Mouse (Mus musculus): ENCODE results near the gene Sox5. TPM values are rescaled to one million over a fixed set of nuclear protein-coding genes. Genes with fewer than 3 reads are reported as not detected.
A peak's percentile ranks its signal among the peaks of the same experiment; 100 is the strongest.

Sox5 gene
- total and polyA plus RNA-seq, 2 experiments from 2014 or later, result 26.2 to 32.9 TPM

- WGBS, result 74% methylated on average over 7 of the region's 7 CpGs
- ATAC-seq, result no peak
- no peaks in the 10 kb centered on the region for H3K4me1 ChIP-seq (ENCODE audit: insufficient read depth, low read length)
These were observed 154.2 kb downstream of the Sox5 start for GRCm38 (mm10) chr6:144627539-144628115.

GRCm38 (mm10) chr6:144621089-144621769, 160.5 kb downstream of the Sox5 start:
- Histone ChIP-seq H3K4me2 (ENCODE audit: low read depth, low read length) (no peak overlapping the region), H3K9me3 (ENCODE audit: low read length) (no peaks in the 10 kb centered on the region), H3K27ac (no peak overlapping the region), H3K4me1 (ENCODE audit: insufficient read depth, low read length) (no peaks in the 10 kb centered on the region), H3K36me3 (ENCODE audit: insufficient read depth, low read length) (no peaks in the 10 kb centered on the region), H3K9ac (replicated peaks; ENCODE audit: low read length) (no peak overlapping the region), H3K27me3 (ENCODE audit: insufficient read depth, low read length) (no peaks in the 10 kb centered on the region), H3K4me3 (ENCODE audit: low read length) (no peak overlapping the region)
- DNase-seq (ENCODE audit: low spot score) (no peak), ATAC-seq (no peak)
- no peak for TF ChIP-seq CTCF (IDR thresholded peaks at IDR 0.05; ENCODE audit: low read depth)
- WGBS, result 63% methylated on average over 3 of the region's 3 CpGs

More at GRCm38 (mm10) chr6:144627539-144628115, 154.2 kb downstream of the Sox5 start:
- no peak for TF ChIP-seq CTCF (IDR thresholded peaks at IDR 0.05; ENCODE audit: low read depth)
- Histone ChIP-seq H3K4me3 (ENCODE audit: low read length) (no peak overlapping the region), H3K36me3 (ENCODE audit: insufficient read depth, low read length) (no peaks in the 10 kb centered on the region), H3K27me3 (ENCODE audit: insufficient read depth, low read length) (no peaks in the 10 kb centered on the region), H3K27ac (no peak overlapping the region), H3K9ac (replicated peaks; ENCODE audit: low read length) (no peak overlapping the region), H3K4me2 (ENCODE audit: low read depth, low read length) (no peak overlapping the region), H3K9me3 (ENCODE audit: low read length) (no peaks in the 10 kb centered on the region)
- DNase-seq (ENCODE audit: low spot score), result no peak

GRCm38 (mm10) chr6:144611383-144611791, 170.4 kb downstream of the Sox5 start:
- no peaks in the 10 kb centered on the region for H3K4me1 ChIP-seq (ENCODE audit: insufficient read depth, low read length)
- TF ChIP-seq CTCF (IDR thresholded peaks at IDR 0.05; ENCODE audit: low read depth), result no peak
- no peaks in the 10 kb centered on the region for H3K27me3 ChIP-seq (ENCODE audit: insufficient read depth, low read length)
- ATAC-seq (peak; percentile 59; the same call in 1 of the 2 replicates), DNase-seq (ENCODE audit: low spot score) (peak; percentile 65)
- H3K9ac ChIP-seq (replicated peaks; ENCODE audit: low read length), result no peak overlapping the region
- 15% methylated on average over 4 of the region's 4 CpGs for WGBS
- H3K27ac ChIP-seq, result no peak overlapping the region
- no peak overlapping the region for H3K4me3 ChIP-seq (ENCODE audit: low read length)
- H3K4me2 ChIP-seq (ENCODE audit: low read depth, low read length), result no peak overlapping the region
- H3K9me3 ChIP-seq (ENCODE audit: low read length), result no peaks in the 10 kb centered on the region
- no peaks in the 10 kb centered on the region for H3K36me3 ChIP-seq (ENCODE audit: insufficient read depth, low read length)

- H3K4me3 ChIP-seq (ENCODE audit: low read length), result no peak overlapping the region
- no peak overlapping the region for H3K9ac ChIP-seq (replicated peaks; ENCODE audit: low read length)
- no peak for ATAC-seq
- TF ChIP-seq CTCF (IDR thresholded peaks at IDR 0.05; ENCODE audit: low read depth), result no peak
- no peaks in the 10 kb centered on the region for H3K36me3 ChIP-seq (ENCODE audit: insufficient read depth, low read length)
- H3K27ac ChIP-seq, result no peak overlapping the region
- WGBS, result 45% methylated on average over 8 of the region's 8 CpGs
- H3K4me2 ChIP-seq (ENCODE audit: low read depth, low read length), result no peak overlapping the region
- no peaks in the 10 kb centered on the region for H3K4me1 ChIP-seq (ENCODE audit: insufficient read depth, low read length)
- H3K9me3 ChIP-seq (ENCODE audit: low read length), result no peaks in the 10 kb centered on the region
- H3K27me3 ChIP-seq (ENCODE audit: insufficient read depth, low read length), result no peaks in the 10 kb centered on the region
- DNase-seq (ENCODE audit: low spot score), result no peak
These were observed 170.9 kb downstream of the Sox5 start for GRCm38 (mm10) chr6:144610878-144611277.

- Histone ChIP-seq H3K4me3 (ENCODE audit: low read length) (no peak overlapping the region), H3K9ac (replicated peaks; ENCODE audit: low read length) (no peak overlapping the region), H3K4me2 (ENCODE audit: low read depth, low read length) (no peak overlapping the region), H3K27me3 (ENCODE audit: insufficient read depth, low read length) (no peaks in the 10 kb centered on the region), H3K27ac (no peak overlapping the region), H3K4me1 (ENCODE audit: insufficient read depth, low read length) (peaks cover 7% of the 10 kb centered on the region; the same call in 1 of the 2 replicates), H3K36me3 (ENCODE audit: insufficient read depth, low read length) (no peaks in the 10 kb centered on the region), H3K9me3 (ENCODE audit: low read length) (no peaks in the 10 kb centered on the region)
- no peak for TF ChIP-seq CTCF (IDR thresholded peaks at IDR 0.05; ENCODE audit: low read depth)
- 92% methylated on average over 4 of the region's 4 CpGs for WGBS
- DNase-seq (ENCODE audit: low spot score) (no peak), ATAC-seq (no peak)
These were observed 178.9 kb downstream of the Sox5 start for GRCm38 (mm10) chr6:144602883-144603282.

- ATAC-seq (no peak), DNase-seq (ENCODE audit: low spot score) (no peak)
- Histone ChIP-seq H3K27me3 (ENCODE audit: insufficient read depth, low read length) (no peaks in the 10 kb centered on the region), H3K4me2 (ENCODE audit: low read depth, low read length) (no peak overlapping the region), H3K36me3 (ENCODE audit: insufficient read depth, low read length) (no peaks in the 10 kb centered on the region), H3K9me3 (ENCODE audit: low read length) (no peaks in the 10 kb centered on the region), H3K27ac (no peak overlapping the region), H3K4me3 (ENCODE audit: low read length) (no peak overlapping the region), H3K4me1 (ENCODE audit: insufficient read depth, low read length) (peaks cover 7% of the 10 kb centered on the region; the same call in 1 of the 2 replicates), H3K9ac (replicated peaks; ENCODE audit: low read length) (no peak overlapping the region)
- no peak for TF ChIP-seq CTCF (IDR thresholded peaks at IDR 0.05; ENCODE audit: low read depth)
- WGBS, result 84% methylated on average over 5 of the region's 5 CpGs
These were observed 181.4 kb downstream of the Sox5 start for GRCm38 (mm10) chr6:144600351-144600750.
